Mouse (Mus musculus): ENCODE data around the gene Trim39. TPM values are rescaled to one million over a fixed set of nuclear protein-coding genes. Genes with fewer than 3 reads are reported as not detected.
"Not testable (repeated sequence)": the region's sequence is repeated elsewhere in the genome, so short reads cannot be mapped to it uniquely, and the experiment has no call there.

Gene Trim39
- polyA plus RNA-seq (2014; fragmentation: Nextera tagmentation; extraction: Ambion mirVana), result 16.3 and 16.4 TPM in 2 replicates

DNA sequence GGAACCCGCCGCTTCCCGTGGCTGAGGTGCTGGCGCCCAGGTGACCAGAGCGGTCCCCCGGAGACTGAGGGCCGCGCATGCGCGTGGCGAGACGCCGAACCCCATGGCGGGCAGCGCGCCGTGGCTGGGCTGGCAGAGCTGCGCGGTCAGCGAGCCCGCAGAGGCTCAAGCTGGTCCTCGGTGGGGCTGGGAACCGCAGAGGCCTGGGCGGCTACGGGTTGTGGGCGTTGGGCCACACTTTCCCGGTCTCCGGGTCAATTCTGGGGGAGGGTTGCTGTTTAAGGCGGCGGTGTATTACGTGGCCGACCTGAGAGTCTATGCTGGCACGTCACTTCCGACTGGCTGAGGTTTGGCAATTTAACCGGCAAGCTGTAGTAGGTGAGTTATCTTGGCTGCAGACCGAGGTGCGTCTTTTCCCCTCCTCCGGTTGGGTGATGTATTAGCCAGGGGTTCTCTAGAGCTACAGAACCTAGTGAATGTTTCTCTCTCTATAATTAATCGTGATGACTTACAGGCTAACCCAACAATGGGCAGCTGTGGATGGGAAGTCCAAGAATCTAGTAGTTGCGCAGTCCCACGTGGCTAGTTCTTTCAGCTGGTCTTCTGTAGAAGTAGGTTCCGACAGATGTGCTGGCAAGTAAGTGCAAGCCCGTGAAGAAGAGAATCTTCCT lies at the start of gene Trim39:
Trim39 (minus strand) TSS at position 662 of the 671 bp plus-strand sequence.
- ATAC-seq (ENCODE audit: insufficient number of reproducible peaks, insufficient read depth, low FRiP score, low read depth), result peak; percentile 82
- Histone ChIP-seq H3K9me3 (ENCODE audit: control insufficient read depth, low read depth, low read length) (no peaks in the 10 kb centered on the region), H3K27ac (ENCODE audit: low read length) (peak within 1 kb of the TSS; percentile 94), H3K4me2 (replicated peaks; ENCODE audit: low read depth, low read length) (peak within 1 kb of the TSS; percentile 92), H3K4me3 (ENCODE audit: low read depth, low read length) (peak within 1 kb of the TSS; percentile 89), H3K36me3 (ENCODE audit: control insufficient read depth, insufficient read depth, low read length) (peaks cover 24% of the 10 kb centered on the region), H3K27me3 (ENCODE audit: control insufficient read depth, insufficient read depth, low read length) (no peaks in the 10 kb centered on the region), H3K4me1 (ENCODE audit: control insufficient read depth, insufficient read depth, low read length) (peaks cover 17% of the 10 kb centered on the region), H3K9ac (replicated peaks; ENCODE audit: low read depth, low read length) (peak within 1 kb of the TSS; percentile 91)
- 1% methylated on average over 43 of the region's 43 CpGs for WGBS

DNA sequence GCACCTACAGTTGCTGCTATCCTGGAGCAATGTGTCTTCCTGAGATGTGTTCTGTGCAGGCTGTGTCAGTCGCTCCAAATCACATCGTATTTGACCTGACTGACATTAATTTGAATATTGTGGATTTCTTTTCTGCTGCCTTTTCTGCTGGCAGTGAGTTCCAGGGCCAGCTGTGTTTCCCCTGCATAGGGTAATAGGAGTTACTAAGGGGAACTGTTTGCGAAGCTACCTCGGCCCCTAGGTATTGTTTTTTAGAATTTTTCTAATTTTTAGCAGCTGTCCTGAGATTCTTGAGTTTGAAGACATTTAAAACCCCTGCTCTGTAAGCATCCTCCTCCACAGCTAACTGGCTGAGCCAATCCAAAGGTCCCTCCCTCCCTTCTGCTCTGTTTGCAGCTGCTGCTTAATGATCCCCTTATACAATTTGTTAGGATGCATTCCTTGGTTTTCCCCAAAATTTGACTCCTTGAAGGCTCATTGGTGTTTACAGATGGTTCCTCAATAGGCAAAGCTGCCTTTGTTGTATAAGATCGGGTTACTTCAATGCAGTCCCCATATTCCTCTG lies 43.7 kb upstream of the Trim39 start:
- no peaks in the 10 kb centered on the region for H3K27me3 ChIP-seq (ENCODE audit: control insufficient read depth, insufficient read depth, low read length)
- no peak for ATAC-seq (ENCODE audit: insufficient number of reproducible peaks, insufficient read depth, low FRiP score, low read depth)
- H3K9ac ChIP-seq (replicated peaks; ENCODE audit: low read depth, low read length), result no peak overlapping the region
- no peaks in the 10 kb centered on the region for H3K9me3 ChIP-seq (ENCODE audit: control insufficient read depth, low read depth, low read length)
- 32% methylated on average over 5 of the region's 5 CpGs for WGBS
- H3K4me1 ChIP-seq (ENCODE audit: control insufficient read depth, insufficient read depth, low read length), result no peaks in the 10 kb centered on the region
- no peak overlapping the region for H3K27ac ChIP-seq (ENCODE audit: low read length)
- peak overlapping the region; percentile 53 for H3K4me3 ChIP-seq (ENCODE audit: low read depth, low read length)
- H3K36me3 ChIP-seq (ENCODE audit: control insufficient read depth, insufficient read depth, low read length), result no peaks in the 10 kb centered on the region
- H3K4me2 ChIP-seq (replicated peaks; ENCODE audit: low read depth, low read length), result peak overlapping the region; percentile 80

DNA sequence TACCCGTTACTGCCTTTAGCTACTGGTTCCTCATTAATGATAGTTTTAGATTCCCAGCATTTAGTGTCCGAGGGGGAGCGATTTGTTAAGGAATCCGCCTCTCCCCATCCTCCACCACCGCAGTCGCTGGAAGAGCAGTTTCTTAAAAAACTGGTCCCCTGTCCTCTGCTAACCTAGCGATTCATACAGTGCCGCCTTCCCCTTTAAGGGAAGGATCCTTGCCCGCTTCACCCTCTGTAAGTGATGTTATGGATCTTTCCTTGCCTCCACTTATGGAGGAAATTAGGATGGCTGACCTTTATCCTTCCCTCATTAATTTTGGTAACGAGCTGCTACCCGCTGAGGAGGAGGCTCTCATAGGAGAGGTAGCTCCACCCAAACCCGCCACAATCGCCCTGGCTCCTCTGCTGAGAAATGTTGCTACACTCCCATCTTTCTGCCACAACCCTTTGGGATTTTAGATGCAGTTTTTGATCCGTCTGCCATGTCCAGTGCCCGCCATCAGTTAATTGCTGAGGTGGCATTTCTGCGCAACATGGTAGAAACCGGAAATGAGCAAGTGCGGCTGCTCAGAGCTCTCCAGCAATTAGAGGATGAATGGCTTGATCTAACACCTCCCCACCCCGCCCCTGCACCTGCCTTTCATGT lies 43.1 kb upstream of the Trim39 start:
- peak overlapping the region; percentile 53 for H3K4me3 ChIP-seq (ENCODE audit: low read depth, low read length)
- no peaks in the 10 kb centered on the region for H3K9me3 ChIP-seq (ENCODE audit: control insufficient read depth, low read depth, low read length)
- H3K27me3 ChIP-seq (ENCODE audit: control insufficient read depth, insufficient read depth, low read length), result no peaks in the 10 kb centered on the region
- no peaks in the 10 kb centered on the region for H3K4me1 ChIP-seq (ENCODE audit: control insufficient read depth, insufficient read depth, low read length)
- no peak overlapping the region for H3K27ac ChIP-seq (ENCODE audit: low read length)
- H3K9ac ChIP-seq (replicated peaks; ENCODE audit: low read depth, low read length), result peak overlapping the region; percentile 45; the same call in 1 of the 2 replicates
- peak; percentile 65; the same call in 1 of the 2 replicates for ATAC-seq (ENCODE audit: insufficient number of reproducible peaks, insufficient read depth, low FRiP score, low read depth)
- H3K4me2 ChIP-seq (replicated peaks; ENCODE audit: low read depth, low read length), result peak overlapping the region; percentile 80
- WGBS, result under 1% methylated on average over 19 of the region's 19 CpGs
- H3K36me3 ChIP-seq (ENCODE audit: control insufficient read depth, insufficient read depth, low read length), result no peaks in the 10 kb centered on the region

DNA sequence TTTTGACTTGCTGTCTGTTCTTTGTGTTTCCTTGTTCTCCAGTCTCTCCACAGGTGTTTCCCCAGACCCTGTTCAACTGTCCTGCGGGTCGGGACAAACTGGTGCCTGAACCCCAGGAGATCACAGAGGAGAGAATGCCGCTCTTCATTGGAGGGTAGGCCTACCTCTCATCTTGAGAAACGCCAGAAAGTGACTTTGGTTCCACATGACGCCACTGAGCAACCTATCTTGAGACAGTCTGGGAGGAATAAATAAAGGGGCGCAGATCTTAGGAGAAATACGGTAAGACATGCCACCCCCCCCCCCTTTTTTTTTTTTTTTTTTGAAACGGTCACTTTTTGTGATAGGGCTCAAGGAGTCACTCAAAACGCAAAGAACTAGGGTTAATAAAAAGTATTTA lies 42.5 kb upstream of the Trim39 start:
- H3K36me3 ChIP-seq (ENCODE audit: control insufficient read depth, insufficient read depth, low read length), result no peaks in the 10 kb centered on the region
- no peaks in the 10 kb centered on the region for H3K9me3 ChIP-seq (ENCODE audit: control insufficient read depth, low read depth, low read length)
- H3K4me1 ChIP-seq (ENCODE audit: control insufficient read depth, insufficient read depth, low read length), result no peaks in the 10 kb centered on the region
- H3K4me3 ChIP-seq (ENCODE audit: low read depth, low read length), result peak overlapping the region; percentile 53
- no peak overlapping the region for H3K9ac ChIP-seq (replicated peaks; ENCODE audit: low read depth, low read length)
- 3% methylated on average over 9 of the region's 9 CpGs for WGBS
- no peak overlapping the region for H3K27ac ChIP-seq (ENCODE audit: low read length)
- no peak for ATAC-seq (ENCODE audit: insufficient number of reproducible peaks, insufficient read depth, low FRiP score, low read depth)
- H3K4me2 ChIP-seq (replicated peaks; ENCODE audit: low read depth, low read length), result peak overlapping the region; percentile 80
- H3K27me3 ChIP-seq (ENCODE audit: control insufficient read depth, insufficient read depth, low read length), result no peaks in the 10 kb centered on the region

DNA sequence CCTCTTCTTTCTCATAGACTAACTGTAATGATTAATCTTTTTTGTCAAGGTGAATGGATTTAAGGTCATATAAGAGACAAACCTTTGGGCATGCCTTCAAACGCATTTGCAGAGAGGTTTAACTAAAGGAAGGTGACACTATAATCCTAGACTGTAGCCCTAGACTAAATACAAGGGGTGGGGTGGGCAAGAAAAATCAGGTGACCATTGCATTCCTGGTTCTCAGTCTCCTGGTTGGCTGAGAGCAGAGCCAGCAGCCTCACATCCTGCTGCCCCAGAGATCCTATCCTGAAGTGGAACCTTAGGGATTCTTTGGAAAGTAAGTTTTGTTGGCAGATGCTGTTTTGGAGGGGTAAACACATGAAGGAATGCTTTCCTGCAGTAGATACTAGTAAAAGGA lies 37.2 kb upstream of the Trim39 start:
- H3K36me3 ChIP-seq (ENCODE audit: control insufficient read depth, insufficient read depth, low read length), result no peaks in the 10 kb centered on the region
- no peaks in the 10 kb centered on the region for H3K9me3 ChIP-seq (ENCODE audit: control insufficient read depth, low read depth, low read length)
- WGBS, result 10% methylated on average over 1 of the region's 1 CpGs
- H3K9ac ChIP-seq (replicated peaks; ENCODE audit: low read depth, low read length), result no peak overlapping the region
- H3K27ac ChIP-seq (ENCODE audit: low read length), result no peak overlapping the region
- ATAC-seq (ENCODE audit: insufficient number of reproducible peaks, insufficient read depth, low FRiP score, low read depth), result no peak
- H3K27me3 ChIP-seq (ENCODE audit: control insufficient read depth, insufficient read depth, low read length), result no peaks in the 10 kb centered on the region
- H3K4me1 ChIP-seq (ENCODE audit: control insufficient read depth, insufficient read depth, low read length), result no peaks in the 10 kb centered on the region
- no peak overlapping the region for H3K4me3 ChIP-seq (ENCODE audit: low read depth, low read length)
- H3K4me2 ChIP-seq (replicated peaks; ENCODE audit: low read depth, low read length), result no peak overlapping the region

DNA sequence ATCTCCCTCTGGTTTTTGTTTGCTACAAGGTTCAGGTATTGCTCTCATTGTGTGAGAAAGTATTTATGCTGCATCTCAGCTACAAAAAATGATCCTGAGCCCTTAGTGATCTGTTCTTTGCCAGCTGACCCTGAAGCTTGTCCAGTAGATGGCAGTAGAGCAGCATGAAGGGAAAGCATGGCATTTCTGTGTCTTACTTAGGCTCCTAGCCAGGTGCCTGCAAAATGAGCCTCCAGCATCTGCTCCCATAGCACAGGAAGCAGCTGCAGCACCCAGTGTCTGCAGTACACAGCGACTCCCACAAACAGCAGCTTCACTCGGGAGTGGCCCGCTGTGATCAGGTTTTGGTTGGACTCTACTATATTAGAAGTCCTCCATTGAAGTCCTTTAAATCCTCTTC lies 36.8 kb upstream of the Trim39 start:
- under 1% methylated on average over 3 of the region's 3 CpGs for WGBS
- not testable (repeated sequence) for H3K9ac ChIP-seq (replicated peaks; ENCODE audit: low read depth, low read length); H3K4me1 ChIP-seq (ENCODE audit: control insufficient read depth, insufficient read depth, low read length); H3K4me3 ChIP-seq (ENCODE audit: low read depth, low read length); H3K36me3 ChIP-seq (ENCODE audit: control insufficient read depth, insufficient read depth, low read length); H3K9me3 ChIP-seq (ENCODE audit: control insufficient read depth, low read depth, low read length); H3K27ac ChIP-seq (ENCODE audit: low read length); H3K4me2 ChIP-seq (replicated peaks; ENCODE audit: low read depth, low read length); ATAC-seq (ENCODE audit: insufficient number of reproducible peaks, insufficient read depth, low FRiP score, low read depth); H3K27me3 ChIP-seq (ENCODE audit: control insufficient read depth, insufficient read depth, low read length)

DNA sequence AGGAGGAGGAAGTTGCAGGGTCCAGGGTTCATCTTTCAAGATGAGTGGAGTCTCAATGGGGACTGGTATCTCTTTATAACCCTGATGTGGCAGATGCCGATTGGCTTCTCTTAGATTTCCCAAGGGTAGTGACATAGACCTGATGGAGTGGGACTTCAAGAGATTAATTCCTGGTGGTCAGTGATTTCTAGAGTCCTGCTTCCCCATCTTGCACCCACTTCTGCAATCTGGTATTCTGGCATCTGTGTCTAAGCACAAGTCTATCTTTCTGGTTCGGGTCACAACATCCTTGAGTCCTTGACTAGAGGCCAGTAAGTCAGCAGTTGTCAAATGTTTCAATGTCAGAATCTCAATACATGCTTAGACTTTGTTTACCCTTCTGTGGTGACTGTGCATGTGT lies 14.3 kb upstream of the Trim39 start, which contains the start of gene H2-M10.2:
H2-M10.2 (minus strand) TSS at position 101 of the 400 bp plus-strand sequence.
- H3K9ac ChIP-seq (replicated peaks; ENCODE audit: low read depth, low read length), result no peak within 1 kb of the TSS
- no peak within 1 kb of the TSS for H3K27ac ChIP-seq (ENCODE audit: low read length)
- no peaks in the 10 kb centered on the region for H3K9me3 ChIP-seq (ENCODE audit: control insufficient read depth, low read depth, low read length)
- H3K4me1 ChIP-seq (ENCODE audit: control insufficient read depth, insufficient read depth, low read length), result no peaks in the 10 kb centered on the region
- ATAC-seq (ENCODE audit: insufficient number of reproducible peaks, insufficient read depth, low FRiP score, low read depth), result no peak
- WGBS, result 81% methylated on average over 2 of the region's 2 CpGs
- no peaks in the 10 kb centered on the region for H3K27me3 ChIP-seq (ENCODE audit: control insufficient read depth, insufficient read depth, low read length)
- H3K36me3 ChIP-seq (ENCODE audit: control insufficient read depth, insufficient read depth, low read length), result no peaks in the 10 kb centered on the region
- no peak within 1 kb of the TSS for H3K4me3 ChIP-seq (ENCODE audit: low read depth, low read length)
- no peak within 1 kb of the TSS for H3K4me2 ChIP-seq (replicated peaks; ENCODE audit: low read depth, low read length)

DNA sequence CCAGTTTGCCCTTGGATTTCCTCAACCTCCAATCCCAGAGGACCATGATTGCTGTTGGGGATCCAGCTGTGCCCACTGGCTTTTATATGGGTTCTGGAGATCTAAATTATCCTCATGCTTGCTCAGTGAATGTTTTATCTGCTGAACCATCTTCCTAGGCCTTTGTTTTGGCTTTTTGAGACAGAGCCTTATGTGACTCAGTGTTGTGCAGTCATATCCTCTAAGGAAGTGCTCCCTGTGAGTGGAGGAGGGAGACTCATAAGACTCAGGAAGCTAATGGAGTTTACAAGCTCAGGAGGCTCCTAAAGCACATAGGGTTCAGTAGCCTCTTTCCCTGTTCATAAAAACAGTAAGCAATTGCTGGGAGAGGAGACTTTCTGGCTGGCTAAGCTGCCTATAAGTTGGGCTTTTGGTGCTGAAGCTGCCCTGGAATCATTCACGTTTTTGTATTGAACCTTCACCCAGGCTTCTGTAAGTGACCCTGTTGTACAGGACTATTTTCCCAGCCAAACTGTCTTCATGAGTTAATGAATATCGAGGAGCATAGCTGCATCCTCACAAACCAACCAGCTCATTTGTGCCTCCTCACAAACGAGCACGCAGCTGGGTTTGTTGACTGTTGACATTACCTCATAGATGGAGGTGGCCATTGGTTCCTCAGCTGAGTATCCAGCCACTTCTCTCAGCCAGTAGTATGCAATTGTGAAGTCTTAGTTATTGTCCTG lies 9.6 kb upstream of the Trim39 start:
- H3K9me3 ChIP-seq (ENCODE audit: control insufficient read depth, low read depth, low read length), result no peaks in the 10 kb centered on the region
- H3K27ac ChIP-seq (ENCODE audit: low read length), result no peak overlapping the region
- peaks cover 16% of the 10 kb centered on the region for H3K36me3 ChIP-seq (ENCODE audit: control insufficient read depth, insufficient read depth, low read length)
- ATAC-seq (ENCODE audit: insufficient number of reproducible peaks, insufficient read depth, low FRiP score, low read depth), result no peak
- no peak overlapping the region for H3K4me3 ChIP-seq (ENCODE audit: low read depth, low read length)
- H3K27me3 ChIP-seq (ENCODE audit: control insufficient read depth, insufficient read depth, low read length), result no peaks in the 10 kb centered on the region
- no peak overlapping the region for H3K9ac ChIP-seq (replicated peaks; ENCODE audit: low read depth, low read length)
- no peak overlapping the region for H3K4me2 ChIP-seq (replicated peaks; ENCODE audit: low read depth, low read length)
- 95% methylated on average over 4 of the region's 4 CpGs for WGBS
- H3K4me1 ChIP-seq (ENCODE audit: control insufficient read depth, insufficient read depth, low read length), result no peaks in the 10 kb centered on the region

Measured in stomach, embryonic 14.5 days (tissue).